Mouse (Mus musculus): ENCODE measurements around the gene Myh2. TPM values are rescaled to one million over a fixed set of nuclear protein-coding genes. Genes with fewer than 3 reads are reported as not detected.

Gene Myh2
- polyA plus RNA-seq, 1 experiment = not detected

DNA sequence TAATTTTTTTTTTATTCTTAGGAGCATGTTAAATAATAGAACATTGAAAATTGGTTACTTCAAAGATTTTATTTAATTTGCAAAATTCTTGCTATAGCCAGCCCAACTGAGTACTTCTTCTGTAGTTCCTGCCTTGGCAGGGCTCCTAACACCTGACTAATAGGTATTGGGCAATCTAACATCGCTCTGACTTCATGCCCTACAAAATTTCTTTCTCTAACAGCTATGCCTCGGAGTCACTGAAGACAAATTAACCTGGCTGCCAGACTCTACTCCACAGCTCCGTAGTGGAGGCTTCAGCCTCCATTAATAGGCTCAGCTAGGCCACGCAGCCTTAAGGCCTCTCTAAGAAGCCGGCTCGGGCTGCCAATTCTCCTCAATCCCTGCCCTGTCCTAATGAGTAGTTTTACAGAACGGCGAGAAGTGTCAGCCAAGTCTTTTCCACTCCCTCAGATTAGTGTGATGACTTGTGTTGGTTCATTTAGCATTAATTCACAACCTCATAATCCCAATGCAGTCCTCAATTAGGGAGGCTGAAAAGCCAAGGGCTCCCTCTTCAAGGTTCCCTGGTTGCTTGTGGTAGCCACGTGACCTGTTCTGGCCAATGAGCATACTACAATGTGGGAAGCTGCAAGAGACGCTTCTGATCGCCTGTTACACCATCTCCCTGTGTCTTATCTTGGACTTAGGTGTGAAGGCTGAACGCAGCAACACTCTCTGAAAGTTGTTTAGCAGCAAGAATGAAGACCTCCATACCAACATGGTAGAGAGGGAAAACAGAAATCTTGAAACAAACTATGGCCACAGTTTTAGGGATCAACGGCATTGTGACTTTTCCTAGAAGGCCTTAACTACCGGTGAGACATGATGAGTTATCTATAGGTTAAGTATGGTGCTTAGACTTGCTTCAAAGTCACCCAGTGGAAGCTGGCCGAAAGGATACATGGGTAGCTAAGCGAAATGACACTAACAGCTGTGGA is 18.9 kb upstream of the Myh2 start:
- H3K27me3 ChIP-seq (ENCODE audit: control insufficient read depth, insufficient read depth, low read length) = no peaks in the 10 kb centered on the region
- 85% methylated on average over 16 of the region's 16 CpGs for WGBS
- H3K36me3 ChIP-seq (ENCODE audit: control insufficient read depth, insufficient read depth, low read length) = no peaks in the 10 kb centered on the region
- no peak overlapping the region for H3K27ac ChIP-seq (ENCODE audit: insufficient read depth, low read depth, low read length)
- TF ChIP-seq POLR2A (IDR thresholded peaks at IDR 0.05; ENCODE audit: low read depth, low read length) (no peak), CTCF (IDR thresholded peaks at IDR 0.05; ENCODE audit: extremely low read depth, insufficient read length, insufficient replicate concordance, low read depth, low read length) (no peak)
- H3K4me3 ChIP-seq (ENCODE audit: low read depth, low read length) = no peak overlapping the region
- no peaks in the 10 kb centered on the region for H3K4me1 ChIP-seq (ENCODE audit: control insufficient read depth, insufficient read depth, insufficient read length, low read length)

DNA sequence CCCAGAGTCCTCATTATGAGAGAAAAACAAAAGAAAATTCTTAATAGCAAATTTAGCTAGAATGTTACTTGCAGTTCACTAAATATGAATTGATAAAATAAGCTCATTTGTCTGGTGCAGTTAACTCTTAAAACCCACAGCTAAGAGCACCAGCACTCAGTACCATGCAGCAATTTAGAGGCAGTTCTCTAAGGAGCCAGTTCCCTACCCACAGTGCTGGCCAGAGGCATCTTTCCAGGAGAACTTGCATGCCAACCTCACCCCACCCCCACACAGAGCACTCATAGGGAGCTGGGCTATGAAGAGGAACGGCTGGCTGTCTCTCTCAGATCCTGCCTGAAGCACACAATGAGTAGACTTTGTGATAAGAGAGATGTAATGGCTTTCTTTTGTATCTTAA is 17.7 kb upstream of the Myh2 start:
- Histone ChIP-seq H3K4me1 (ENCODE audit: control insufficient read depth, insufficient read depth, insufficient read length, low read length) (no peaks in the 10 kb centered on the region), H3K36me3 (ENCODE audit: control insufficient read depth, insufficient read depth, low read length) (no peaks in the 10 kb centered on the region), H3K27me3 (ENCODE audit: control insufficient read depth, insufficient read depth, low read length) (no peaks in the 10 kb centered on the region), H3K27ac (ENCODE audit: insufficient read depth, low read depth, low read length) (no peak overlapping the region), H3K4me3 (ENCODE audit: low read depth, low read length) (no peak overlapping the region)
- TF ChIP-seq POLR2A (IDR thresholded peaks at IDR 0.05; ENCODE audit: low read depth, low read length) (no peak), CTCF (IDR thresholded peaks at IDR 0.05; ENCODE audit: extremely low read depth, insufficient read length, insufficient replicate concordance, low read depth, low read length) (no peak)
- WGBS = 5% methylated on average over 1 of the region's 1 CpGs

DNA sequence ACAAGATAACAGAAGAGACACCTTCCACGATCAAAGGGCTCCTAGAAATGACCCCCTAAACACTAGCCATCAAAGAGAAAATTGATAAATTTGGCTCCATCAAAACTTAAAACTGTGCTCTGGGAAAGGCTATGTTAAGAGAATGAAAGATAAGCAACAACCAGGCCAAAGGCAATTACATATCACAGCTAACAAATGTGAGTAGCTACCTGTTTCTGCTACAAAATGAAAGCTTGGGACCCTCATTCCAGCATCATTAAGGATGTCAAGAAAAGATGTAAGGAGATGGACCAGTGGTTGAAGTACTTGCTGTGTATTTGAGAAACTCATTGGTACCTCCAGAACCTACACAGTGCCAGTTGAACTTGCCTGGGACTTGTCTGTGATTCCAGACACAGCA is 17.0 kb upstream of the Myh2 start:
- 52% methylated on average over 1 of the region's 1 CpGs for WGBS
- Histone ChIP-seq H3K27me3 (ENCODE audit: control insufficient read depth, insufficient read depth, low read length) (no peaks in the 10 kb centered on the region), H3K27ac (ENCODE audit: insufficient read depth, low read depth, low read length) (no peak overlapping the region), H3K4me1 (ENCODE audit: control insufficient read depth, insufficient read depth, insufficient read length, low read length) (no peaks in the 10 kb centered on the region), H3K4me3 (ENCODE audit: low read depth, low read length) (no peak overlapping the region), H3K36me3 (ENCODE audit: control insufficient read depth, insufficient read depth, low read length) (no peaks in the 10 kb centered on the region)
- TF ChIP-seq CTCF (IDR thresholded peaks at IDR 0.05; ENCODE audit: extremely low read depth, insufficient read length, insufficient replicate concordance, low read depth, low read length) (no peak), POLR2A (IDR thresholded peaks at IDR 0.05; ENCODE audit: low read depth, low read length) (no peak)

DNA sequence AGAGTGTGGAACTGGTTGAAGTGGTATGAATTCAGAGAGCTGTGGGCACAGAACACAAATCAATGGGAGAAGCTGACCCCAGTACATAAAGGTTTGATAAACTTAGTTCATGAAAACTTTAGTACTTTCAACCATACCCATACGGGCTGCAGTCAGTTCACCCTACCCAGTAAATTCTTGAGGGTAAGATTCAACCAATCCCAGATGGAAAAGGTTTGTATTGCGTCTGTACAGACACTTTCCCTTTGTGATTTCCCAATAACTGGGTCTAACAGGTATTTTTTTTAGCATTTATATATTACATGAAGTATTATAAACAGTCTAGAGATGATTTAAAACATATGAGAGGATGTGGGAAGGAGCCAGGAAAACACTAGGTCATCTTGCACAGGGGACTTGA is 15.2 kb upstream of the Myh2 start:
- TF ChIP-seq CTCF (IDR thresholded peaks at IDR 0.05; ENCODE audit: extremely low read depth, insufficient read length, insufficient replicate concordance, low read depth, low read length) (no peak), POLR2A (IDR thresholded peaks at IDR 0.05; ENCODE audit: low read depth, low read length) (no peak)
- 83% methylated on average over 2 of the region's 2 CpGs for WGBS
- no peak overlapping the region for H3K4me3 ChIP-seq (ENCODE audit: low read depth, low read length)
- no peak overlapping the region for H3K27ac ChIP-seq (ENCODE audit: insufficient read depth, low read depth, low read length)
- no peaks in the 10 kb centered on the region for H3K4me1 ChIP-seq (ENCODE audit: control insufficient read depth, insufficient read depth, insufficient read length, low read length)
- no peaks in the 10 kb centered on the region for H3K36me3 ChIP-seq (ENCODE audit: control insufficient read depth, insufficient read depth, low read length)
- no peaks in the 10 kb centered on the region for H3K27me3 ChIP-seq (ENCODE audit: control insufficient read depth, insufficient read depth, low read length)

DNA sequence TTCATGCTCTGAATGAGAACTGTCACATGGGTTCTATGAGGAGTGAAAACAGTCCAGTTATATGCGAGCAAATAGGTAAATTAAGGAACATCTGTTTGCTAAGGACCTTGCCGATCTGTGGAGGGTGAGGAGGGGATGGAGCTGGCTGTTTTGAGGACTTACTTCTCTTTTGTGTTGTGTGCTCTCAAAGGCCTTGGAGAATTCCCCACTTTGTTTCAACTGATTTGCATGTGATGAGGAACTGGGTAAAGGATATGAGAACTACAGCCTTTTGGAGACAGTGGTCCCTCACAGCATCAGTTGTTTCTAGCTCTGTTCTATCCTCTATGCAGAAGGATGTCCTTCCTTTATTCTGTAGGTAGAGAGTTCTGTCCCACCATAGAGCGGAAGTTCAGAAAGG is 10.7 kb upstream of the Myh2 start:
- H3K4me3 ChIP-seq (ENCODE audit: low read depth, low read length) = no peak overlapping the region
- no peak overlapping the region for H3K27ac ChIP-seq (ENCODE audit: insufficient read depth, low read depth, low read length)
- H3K36me3 ChIP-seq (ENCODE audit: control insufficient read depth, insufficient read depth, low read length) = no peaks in the 10 kb centered on the region
- no peaks in the 10 kb centered on the region for H3K27me3 ChIP-seq (ENCODE audit: control insufficient read depth, insufficient read depth, low read length)
- no peak for TF ChIP-seq POLR2A (IDR thresholded peaks at IDR 0.05; ENCODE audit: low read depth, low read length)
- no peak for TF ChIP-seq CTCF (IDR thresholded peaks at IDR 0.05; ENCODE audit: extremely low read depth, insufficient read length, insufficient replicate concordance, low read depth, low read length)
- 86% methylated on average over 3 of the region's 3 CpGs for WGBS
- H3K4me1 ChIP-seq (ENCODE audit: control insufficient read depth, insufficient read depth, insufficient read length, low read length) = no peaks in the 10 kb centered on the region

DNA sequence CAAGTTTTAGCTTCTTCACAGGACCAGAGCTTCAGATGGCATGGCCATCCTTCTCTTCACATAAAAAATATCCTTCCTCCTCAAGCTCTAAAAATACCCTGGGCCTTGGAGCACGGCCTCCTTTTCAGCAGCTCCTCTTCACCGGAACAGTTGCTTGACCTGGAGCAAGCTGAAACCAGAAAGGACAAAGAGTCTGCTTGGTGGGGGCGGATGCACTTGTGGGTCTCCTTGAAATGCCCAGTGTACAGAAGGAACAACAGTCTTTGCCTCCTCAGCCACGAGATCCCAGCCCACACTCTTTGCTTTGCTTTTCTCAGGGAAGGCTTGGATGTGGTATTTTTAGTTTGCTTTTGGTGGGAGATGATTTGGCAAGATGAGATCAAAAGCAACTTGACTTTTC is 7.1 kb upstream of the Myh2 start:
- H3K36me3 ChIP-seq (ENCODE audit: control insufficient read depth, insufficient read depth, low read length) = no peaks in the 10 kb centered on the region
- WGBS = 77% methylated on average over 4 of the region's 4 CpGs
- H3K27ac ChIP-seq (ENCODE audit: insufficient read depth, low read depth, low read length) = no peak overlapping the region
- no peak overlapping the region for H3K4me3 ChIP-seq (ENCODE audit: low read depth, low read length)
- H3K27me3 ChIP-seq (ENCODE audit: control insufficient read depth, insufficient read depth, low read length) = no peaks in the 10 kb centered on the region
- TF ChIP-seq CTCF (IDR thresholded peaks at IDR 0.05; ENCODE audit: extremely low read depth, insufficient read length, insufficient replicate concordance, low read depth, low read length) = no peak
- TF ChIP-seq POLR2A (IDR thresholded peaks at IDR 0.05; ENCODE audit: low read depth, low read length) = no peak
- H3K4me1 ChIP-seq (ENCODE audit: control insufficient read depth, insufficient read depth, insufficient read length, low read length) = no peaks in the 10 kb centered on the region

DNA sequence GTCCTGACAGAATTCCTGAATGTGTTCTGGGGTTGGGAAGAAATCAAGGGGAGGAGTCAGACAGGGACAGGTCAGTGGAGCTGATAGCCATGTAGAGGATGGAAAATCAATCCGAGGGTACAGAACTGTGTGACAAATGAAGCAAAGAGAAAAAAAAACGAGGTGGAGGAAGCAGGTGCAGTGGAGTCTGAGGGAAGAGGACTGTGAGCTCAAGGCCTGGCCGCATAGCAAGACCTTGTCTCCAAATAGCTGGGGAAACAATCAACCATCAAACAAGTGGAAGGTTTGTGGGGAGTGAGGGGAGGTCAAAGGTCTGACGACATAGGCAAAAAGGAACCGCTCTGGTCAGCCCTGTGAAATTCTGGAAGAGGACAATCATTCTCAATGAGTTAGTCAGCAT is 6.0 kb upstream of the Myh2 start:
- H3K36me3 ChIP-seq (ENCODE audit: control insufficient read depth, insufficient read depth, low read length) = no peaks in the 10 kb centered on the region
- H3K27me3 ChIP-seq (ENCODE audit: control insufficient read depth, insufficient read depth, low read length) = no peaks in the 10 kb centered on the region
- no peaks in the 10 kb centered on the region for H3K4me1 ChIP-seq (ENCODE audit: control insufficient read depth, insufficient read depth, insufficient read length, low read length)
- 49% methylated on average over 5 of the region's 5 CpGs for WGBS
- H3K27ac ChIP-seq (ENCODE audit: insufficient read depth, low read depth, low read length) = no peak overlapping the region
- no peak overlapping the region for H3K4me3 ChIP-seq (ENCODE audit: low read depth, low read length)
- TF ChIP-seq POLR2A (IDR thresholded peaks at IDR 0.05; ENCODE audit: low read depth, low read length) = no peak
- TF ChIP-seq CTCF (IDR thresholded peaks at IDR 0.05; ENCODE audit: extremely low read depth, insufficient read length, insufficient replicate concordance, low read depth, low read length) = no peak

Measured in small intestine, adult 2 months (tissue).